Mouse (Mus musculus) embryonic facial prominence, embryonic 12.5 days (tissue): Measurements from ENCODE around the gene Akap6. TPM values are rescaled to one million over a fixed set of nuclear protein-coding genes. Genes with fewer than 3 reads are reported as not detected.

Experiments used
- ATAC-seq: fragments of 200-750 bp; cut with Nextera tagmentation; 2 replicates; pipeline ENCODE4 v1.8.0; 2017; ENCODE audit not compliant: insufficient number of reproducible peaks, insufficient read depth, low FRiP score, low TSS enrichment
- H3K27ac ChIP-seq: fragments of 300-500 bp; sonication (generic); 2 replicates; pipeline ENCODE4 v1.5.1; 2016; ENCODE audit warnings: mild to moderate bottlenecking
- H3K27me3 ChIP-seq: fragments of 300-500 bp; sonication (generic); 2 replicates; pipeline ENCODE4 v1.6.1; 2016; ENCODE audit warnings: mild to moderate bottlenecking, moderate library complexity
- H3K36me3 ChIP-seq: fragments of 300-500 bp; sonication (generic); 2 replicates; pipeline ENCODE4 v1.6.1; 2016; ENCODE audit warnings: mild to moderate bottlenecking
- H3K4me1 ChIP-seq: fragments of 300-500 bp; sonication (generic); 2 replicates; pipeline ENCODE4 v1.6.1; 2016
- H3K4me2 ChIP-seq: fragments of 300-500 bp; sonication (generic); replicated peaks from 2 replicates; pipeline ENCODE4 v1.6.1; 2016; ENCODE audit warnings: mild to moderate bottlenecking, moderate library complexity
- H3K4me3 ChIP-seq: fragments of 300-500 bp; sonication (generic); 2 replicates; pipeline ENCODE4 v1.5.1; 2016; ENCODE audit warnings: mild to moderate bottlenecking
- H3K9ac ChIP-seq: fragments of 300-500 bp; sonication (generic); 2 replicates; pipeline ENCODE4 v1.6.1; 2016; ENCODE audit warnings: mild to moderate bottlenecking, moderate library complexity
- H3K9me3 ChIP-seq: fragments of 300-500 bp; sonication (generic); 2 replicates; pipeline ENCODE4 v1.6.1; 2016; ENCODE audit warnings: mild to moderate bottlenecking, moderate library complexity
- WGBS: fragments of 180-500 bp; shearing (Covaris S2); methylation state at CpG from one replicate; pipeline ENCODE4 v1.1.7; 2016; 5-methylcytosine and 5-hydroxymethylcytosine counted together
- polyA plus RNA-seq: library from polyadenylated mRNA; unstranded; fragments of >200 nt; fragmentation: Nextera tagmentation; extraction: Ambion mirVana; gene quantifications from 2 replicates; pipeline ENCODE4 v1.2.1, GENCODE M21; 2016

Gene Akap6
- polyA plus RNA-seq, 1 experiment from 2014 or later = 3.5 TPM

GRCm38 (mm10) chr12:52856104-52856503, 156.9 kb downstream of the Akap6 start:
- H3K4me1 ChIP-seq = peaks cover 7% of the 10 kb centered on the region; the same call in 1 of the 2 replicates
- H3K9me3 ChIP-seq = no peaks in the 10 kb centered on the region
- 80% methylated on average over 1 of the region's 1 CpGs for WGBS
- no peak for ATAC-seq
- no peak overlapping the region for H3K27ac ChIP-seq
- no peak overlapping the region for H3K4me2 ChIP-seq
- no peaks in the 10 kb centered on the region for H3K36me3 ChIP-seq
- no peak overlapping the region for H3K9ac ChIP-seq
- H3K27me3 ChIP-seq = no peaks in the 10 kb centered on the region
- H3K4me3 ChIP-seq = no peak overlapping the region

GRCm38 (mm10) chr12:52857306-52857705, 158.1 kb downstream of the Akap6 start:
- Histone ChIP-seq H3K4me3 (no peak overlapping the region), H3K4me2 (no peak overlapping the region), H3K9ac (no peak overlapping the region), H3K4me1 (peaks cover 7% of the 10 kb centered on the region; the same call in 1 of the 2 replicates), H3K27me3 (no peaks in the 10 kb centered on the region), H3K36me3 (no peaks in the 10 kb centered on the region), H3K27ac (no peak overlapping the region), H3K9me3 (no peaks in the 10 kb centered on the region)
- 90% methylated on average over 4 of the region's 4 CpGs for WGBS
- ATAC-seq = no peak

- no peak overlapping the region for H3K4me2 ChIP-seq
- no peaks in the 10 kb centered on the region for H3K9me3 ChIP-seq
- no peak overlapping the region for H3K27ac ChIP-seq
- 89% methylated on average over 3 of the region's 3 CpGs for WGBS
- no peaks in the 10 kb centered on the region for H3K36me3 ChIP-seq
- H3K4me3 ChIP-seq = no peak overlapping the region
- H3K9ac ChIP-seq = no peak overlapping the region
- no peaks in the 10 kb centered on the region for H3K4me1 ChIP-seq
- ATAC-seq = no peak
- no peaks in the 10 kb centered on the region for H3K27me3 ChIP-seq
Observed at GRCm38 (mm10) chr12:52861922-52862321, 162.7 kb downstream of the Akap6 start.

DNA sequence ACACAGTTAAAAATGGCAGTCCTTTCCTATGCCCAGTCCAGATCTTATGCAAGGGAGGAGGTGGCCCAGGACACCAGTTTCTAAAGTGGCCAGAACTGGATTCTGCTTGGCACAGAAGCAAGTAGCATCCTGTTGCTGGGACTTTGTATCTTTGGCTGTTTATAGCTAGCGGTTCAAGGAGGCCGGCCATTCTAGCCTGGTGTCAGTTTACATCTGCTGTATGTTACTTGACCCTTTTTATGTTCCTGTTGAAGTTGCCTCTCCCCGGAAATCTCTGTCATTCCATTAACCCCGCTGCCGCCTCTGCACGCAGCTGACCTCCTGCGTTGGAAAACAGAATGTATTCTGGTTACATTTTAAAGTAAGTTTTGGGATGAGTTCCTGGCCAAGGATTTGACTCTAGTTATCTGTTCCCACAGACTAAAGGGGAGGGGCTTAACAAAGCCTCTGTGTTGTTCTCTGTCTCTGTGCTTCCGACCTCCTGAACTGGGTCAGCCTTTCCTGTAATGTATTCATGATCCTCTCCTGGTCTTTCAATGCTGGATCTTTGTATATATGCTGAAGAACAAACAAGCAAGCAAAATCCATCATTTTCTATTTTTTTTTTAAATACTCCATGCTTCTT, 168.9 kb downstream of the Akap6 start:
- Histone ChIP-seq H3K27me3 (no peaks in the 10 kb centered on the region), H3K9me3 (no peaks in the 10 kb centered on the region), H3K4me1 (0 out of 2 replicates have a peak, but pooled peaks cover 5% of the 10 kb centered on the region), H3K4me2 (peak overlapping the region; percentile 3; the same call in 1 of the 2 replicates), H3K27ac (no peak overlapping the region), H3K4me3 (no peak overlapping the region), H3K36me3 (no peaks in the 10 kb centered on the region), H3K9ac (no peak overlapping the region)
- no peak for ATAC-seq
- 14% methylated on average over 8 of the region's 8 CpGs for WGBS

- no peaks in the 10 kb centered on the region for H3K36me3 ChIP-seq
- no peaks in the 10 kb centered on the region for H3K27me3 ChIP-seq
- no peak overlapping the region for H3K4me2 ChIP-seq
- H3K4me1 ChIP-seq = 0 out of 2 replicates have a peak, but pooled peaks cover 5% of the 10 kb centered on the region
- H3K9me3 ChIP-seq = no peaks in the 10 kb centered on the region
- H3K27ac ChIP-seq = no peak overlapping the region
- no peak for ATAC-seq
- H3K9ac ChIP-seq = no peak overlapping the region
- 80% methylated on average over 3 of the region's 3 CpGs for WGBS
- H3K4me3 ChIP-seq = no peak overlapping the region
Observed at GRCm38 (mm10) chr12:52871604-52872003, 172.4 kb downstream of the Akap6 start.

GRCm38 (mm10) chr12:52874332-52874923, 175.2 kb downstream of the Akap6 start:
- no peaks in the 10 kb centered on the region for H3K27me3 ChIP-seq
- WGBS = 76% methylated on average over 9 of the region's 9 CpGs
- no peak for ATAC-seq
- H3K4me1 ChIP-seq = no peaks in the 10 kb centered on the region
- H3K36me3 ChIP-seq = no peaks in the 10 kb centered on the region
- H3K27ac ChIP-seq = no peak overlapping the region
- H3K9me3 ChIP-seq = no peaks in the 10 kb centered on the region
- H3K9ac ChIP-seq = no peak overlapping the region
- H3K4me2 ChIP-seq = no peak overlapping the region
- H3K4me3 ChIP-seq = no peak overlapping the region

DNA sequence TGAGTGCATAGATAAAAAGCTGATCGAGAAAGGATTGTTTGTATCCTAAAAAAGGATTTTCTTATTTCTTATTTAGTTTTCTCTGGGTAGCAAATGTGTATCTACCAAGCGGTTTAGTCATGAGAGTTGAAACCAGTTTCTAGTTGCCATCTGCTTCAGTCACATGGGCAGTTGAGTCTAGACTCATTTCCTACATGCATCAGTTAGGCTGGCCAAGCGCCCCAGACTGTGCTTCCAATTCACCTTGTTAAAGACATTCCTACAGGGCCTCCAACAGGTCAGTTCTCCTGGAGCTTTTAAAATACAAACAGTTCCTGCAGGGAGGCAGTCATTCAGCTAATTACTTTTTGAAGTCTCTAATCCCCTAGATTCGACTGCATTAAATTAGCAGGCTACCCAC, 176.9 kb downstream of the Akap6 start:
- H3K4me3 ChIP-seq = no peak overlapping the region
- 45% methylated on average over 4 of the region's 4 CpGs for WGBS
- no peak overlapping the region for H3K27ac ChIP-seq
- no peaks in the 10 kb centered on the region for H3K27me3 ChIP-seq
- no peak overlapping the region for H3K9ac ChIP-seq
- H3K9me3 ChIP-seq = no peaks in the 10 kb centered on the region
- no peak for ATAC-seq
- H3K36me3 ChIP-seq = no peaks in the 10 kb centered on the region
- H3K4me1 ChIP-seq = no peaks in the 10 kb centered on the region
- H3K4me2 ChIP-seq = no peak overlapping the region

DNA sequence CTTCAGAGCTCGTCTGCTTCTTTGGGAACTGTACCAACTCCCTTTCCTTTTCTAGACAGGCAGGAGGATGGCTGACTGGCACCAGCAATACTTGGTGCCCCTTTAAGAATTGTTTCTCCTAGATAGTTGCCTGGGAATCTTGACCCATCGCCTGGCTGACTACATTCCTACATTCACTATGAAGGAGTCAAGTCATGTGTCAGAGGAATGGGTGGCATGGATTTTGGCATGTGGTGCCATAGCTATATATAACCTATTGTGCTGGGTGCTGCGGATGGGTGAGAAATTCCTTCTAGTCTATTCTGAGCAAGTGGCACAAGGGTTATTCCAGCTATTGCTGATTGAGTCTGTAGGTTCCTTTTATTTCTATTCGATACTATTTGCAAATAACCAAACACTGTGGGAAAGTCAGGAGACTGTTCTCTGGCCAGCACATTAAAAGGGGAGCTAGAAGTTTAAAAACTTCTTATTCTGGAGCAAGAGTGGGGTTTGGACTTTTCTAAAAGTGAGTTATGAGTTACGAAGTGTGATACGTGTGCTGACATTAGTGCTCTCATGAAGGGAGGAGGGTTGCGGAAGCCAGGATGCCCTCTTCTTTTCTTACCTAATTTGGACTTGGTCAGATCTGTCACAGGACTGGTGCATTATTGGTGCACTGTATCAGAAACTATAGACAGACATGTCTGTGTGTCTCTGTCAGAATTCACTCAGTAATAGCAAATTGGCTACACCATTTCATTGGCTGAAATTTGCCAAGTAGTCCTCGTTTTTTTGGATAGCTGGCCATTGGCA, 178.0 kb downstream of the Akap6 start:
- Histone ChIP-seq H3K4me1 (no peaks in the 10 kb centered on the region), H3K4me2 (no peak overlapping the region), H3K36me3 (no peaks in the 10 kb centered on the region), H3K27ac (no peak overlapping the region), H3K4me3 (no peak overlapping the region), H3K9me3 (no peaks in the 10 kb centered on the region), H3K9ac (no peak overlapping the region), H3K27me3 (no peaks in the 10 kb centered on the region)
- ATAC-seq = no peak
- WGBS = 87% methylated on average over 8 of the region's 8 CpGs

DNA sequence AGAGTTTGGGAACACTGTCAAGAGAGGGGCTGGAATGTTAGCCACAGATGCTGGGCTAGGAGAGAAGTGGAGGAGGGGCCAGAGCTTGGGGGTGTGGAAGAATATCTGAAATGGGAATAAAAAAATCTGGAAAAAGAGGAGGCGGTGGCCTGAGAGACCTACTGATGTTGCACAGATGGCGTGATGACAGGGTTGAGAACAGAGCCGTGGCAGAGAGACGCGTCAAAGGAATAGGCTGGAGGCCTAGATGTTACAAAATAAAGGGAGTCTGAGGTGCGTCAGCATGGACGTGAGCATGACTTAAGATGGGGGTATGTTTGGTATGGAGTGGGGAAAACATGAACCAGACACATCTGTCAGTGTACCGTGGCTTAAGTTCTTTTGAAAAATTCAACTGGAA, 180.1 kb downstream of the Akap6 start:
- Histone ChIP-seq H3K9ac (no peak overlapping the region), H3K9me3 (no peaks in the 10 kb centered on the region), H3K4me3 (no peak overlapping the region), H3K4me2 (no peak overlapping the region), H3K27me3 (no peaks in the 10 kb centered on the region), H3K36me3 (no peaks in the 10 kb centered on the region), H3K4me1 (0 out of 2 replicates have a peak, but pooled peaks cover 2% of the 10 kb centered on the region), H3K27ac (no peak overlapping the region)
- no peak for ATAC-seq
- 73% methylated on average over 8 of the region's 8 CpGs for WGBS

- Histone ChIP-seq H3K27me3 (no peaks in the 10 kb centered on the region), H3K4me2 (no peak overlapping the region), H3K9ac (no peak overlapping the region), H3K4me1 (peaks cover 4% of the 10 kb centered on the region; the same call in 1 of the 2 replicates), H3K9me3 (no peaks in the 10 kb centered on the region), H3K27ac (no peak overlapping the region), H3K36me3 (no peaks in the 10 kb centered on the region), H3K4me3 (no peak overlapping the region)
- 94% methylated on average over 7 of the region's 7 CpGs for WGBS
- no peak for ATAC-seq
Observed at GRCm38 (mm10) chr12:52892519-52892918, 193.3 kb downstream of the Akap6 start.

DNA sequence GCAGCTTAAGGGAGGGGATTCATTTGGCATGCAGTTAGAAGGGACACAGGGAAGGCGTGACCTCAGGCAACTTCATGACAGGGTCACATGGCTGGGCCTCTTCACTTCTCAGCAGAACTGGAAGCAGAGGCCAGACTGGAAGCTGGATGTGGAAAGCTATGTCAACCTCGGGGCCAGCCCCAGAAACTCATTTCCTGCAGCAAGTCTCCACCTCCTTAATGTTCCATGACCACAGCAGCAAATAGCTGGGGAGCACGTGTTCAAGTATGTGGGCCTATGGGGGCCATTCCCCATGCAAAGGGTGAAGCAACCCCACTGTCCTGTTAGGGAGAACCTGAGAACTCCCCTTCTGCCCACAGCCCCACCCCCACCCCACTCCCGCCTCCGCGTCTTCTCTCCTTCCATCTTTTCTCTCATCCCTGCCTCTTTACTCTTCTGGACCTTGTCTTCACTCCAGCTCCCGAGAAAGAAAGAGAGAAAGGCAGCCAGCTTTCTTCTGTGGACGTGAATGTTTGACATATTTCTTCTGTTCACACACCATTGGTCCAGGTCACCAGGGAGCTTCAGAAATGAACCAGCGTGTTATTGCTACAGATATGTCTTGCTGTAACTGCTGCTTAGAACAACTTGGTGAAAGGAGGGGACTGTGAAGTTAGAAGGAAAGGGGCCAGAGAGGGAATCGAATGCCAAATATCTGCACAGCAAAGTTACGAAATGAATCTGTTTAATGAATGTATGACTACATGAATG, 194.6 kb downstream of the Akap6 start:
- H3K4me2 ChIP-seq = no peak overlapping the region
- no peak for ATAC-seq
- no peak overlapping the region for H3K4me3 ChIP-seq
- H3K9me3 ChIP-seq = no peaks in the 10 kb centered on the region
- H3K27ac ChIP-seq = no peak overlapping the region
- H3K9ac ChIP-seq = no peak overlapping the region
- no peaks in the 10 kb centered on the region for H3K36me3 ChIP-seq
- H3K27me3 ChIP-seq = no peaks in the 10 kb centered on the region
- peaks cover 4% of the 10 kb centered on the region; the same call in 1 of the 2 replicates for H3K4me1 ChIP-seq
- WGBS = 70% methylated on average over 11 of the region's 11 CpGs
